Mouse (Mus musculus) bone marrow macrophage, adult 2 months (primary cell): Measurements from ENCODE around the gene 2310057N15Rik.

ENCODE experiments used
- CTCF ChIP-seq: IDR thresholded peaks from 2 replicates; pipeline ENCODE4 v1.5.1; 2012; ENCODE audit warnings: low read depth, mild to moderate bottlenecking, low read length, moderate library complexity
- POLR2A ChIP-seq: IDR thresholded peaks from 2 replicates; pipeline ENCODE4 v1.6.1; 2012; ENCODE audit warnings: mild to moderate bottlenecking, low read depth, low read length, borderline replicate concordance

DNA sequence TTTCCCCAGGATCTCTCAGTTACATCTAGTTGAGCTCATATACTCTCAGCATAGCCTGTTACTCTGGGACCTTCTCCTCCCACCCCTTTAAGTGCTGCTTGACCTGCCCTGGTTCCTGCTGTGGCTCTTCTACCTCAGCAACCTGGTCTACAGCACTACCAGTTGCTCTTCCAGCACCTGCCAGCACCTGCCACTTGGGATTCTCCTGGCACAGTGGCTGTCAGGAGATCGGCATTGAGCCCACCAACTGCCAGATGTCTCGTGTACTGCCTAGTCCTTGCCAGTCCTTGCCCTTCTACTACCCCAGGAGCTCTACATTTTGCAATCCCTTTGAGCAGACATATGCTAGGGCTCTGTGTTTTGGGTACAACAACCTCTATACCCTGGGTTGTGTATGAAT lies 12.8 kb upstream of the 2310057N15Rik start:
- TF ChIP-seq CTCF = no peak
- no peak for TF ChIP-seq POLR2A
